In the genomic region with DNA sequence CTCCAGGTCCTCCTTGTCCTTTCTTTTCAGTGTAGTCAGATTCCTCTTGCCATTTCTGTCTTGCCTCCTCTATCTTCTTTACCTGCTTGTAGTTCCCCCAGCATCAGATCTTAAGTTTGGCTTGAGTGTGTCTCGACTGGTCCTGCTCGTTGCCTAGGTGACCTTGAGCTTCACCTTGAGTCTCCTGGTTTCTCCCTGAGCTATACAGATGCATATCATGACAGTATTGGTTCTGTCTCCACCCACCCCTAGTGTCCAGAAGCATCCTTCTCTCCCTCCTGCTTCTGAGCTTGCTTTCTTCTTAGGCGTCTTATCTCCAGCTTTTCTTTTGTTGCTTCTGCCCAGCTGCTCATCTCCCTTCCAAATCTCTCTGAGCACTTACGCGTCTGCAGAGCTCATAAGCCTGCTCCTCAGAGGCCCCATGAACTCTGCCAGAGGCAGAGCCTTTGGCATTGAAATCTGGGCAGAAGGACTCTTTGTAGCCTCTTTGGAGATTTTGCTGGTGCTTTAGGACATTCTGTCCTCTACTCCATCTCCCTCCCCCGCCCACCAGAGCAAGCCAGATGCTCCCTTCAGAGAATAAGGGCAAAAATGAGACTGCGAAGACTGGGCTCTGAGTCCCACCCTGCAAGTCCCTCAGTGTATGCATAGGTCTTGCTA, we compare ENCODE assay signal across 22 mouse cellular contexts. TPM values are rescaled to one million over a fixed set of nuclear protein-coding genes. Genes with fewer than 3 reads are reported as not detected.
A peak's percentile ranks its signal among the peaks of the same experiment; 100 is the strongest.
DNase-seq lines count a peak whose midpoint lies in the region; ATAC-seq and TF ChIP-seq lines count a peak whose summit lies in the region.
"Had no signal": no experiment of that assay in that cellular context is flagged by ENCODE, and none has a peak within 500 bp of the region (broad histone marks: within the 10 kb centered on the region; RNA-seq: fewer than 3 reads in every experiment).

No protein-coding gene starts in this region.

- H3K36me3 ChIP-seq in ES-E14 (ENCODE audit: control insufficient read depth, insufficient read depth, low read length, poor library complexity, severe bottlenecking), result peaks cover 46% of the 10 kb centered on the region
- peaks cover 99% of the 10 kb centered on the region for H3K36me3 ChIP-seq in forebrain, embryonic 10.5 days (replicated peaks)

- H3K27ac ChIP-seq in ES-E14 (ENCODE audit: insufficient read depth, low read depth, low read length, poor library complexity, severe bottlenecking), result peak overlapping the region; percentile 43; the same call in 1 of the 2 replicates
- no peak overlapping the region for H3K27ac ChIP-seq in forebrain, embryonic 10.5 days
- H3K27ac ChIP-seq: embryonic facial prominence, embryonic 10.5 days; heart, embryonic 10.5 days; hindbrain, embryonic 12.5 days had no signal

- DNase-seq in frontal cortex, postnatal 10 days (ENCODE audit: low spot score in 2 of 2), result no peak
- peak; percentile 61 for DNase-seq in retina, adult 2 months (ENCODE audit: low read depth, low spot score)
- no peak for DNase-seq in retina, embryonic 14.5 days (ENCODE audit: low spot score)
- DNase-seq in ES-E14 (ENCODE audit: low read depth, low spot score), result no peak
- DNase-seq in brain, adult 2 months (ENCODE audit: low read depth, low spot score), result peak; percentile 40
- no peak for DNase-seq in embryo, embryonic 9.5 days (ENCODE audit: extremely low spot score)
- no peak for DNase-seq in forebrain, embryonic 10.5 days (ENCODE audit: extremely low spot score, low spot score)
- DNase-seq: cerebellum, adult 18-20 months; cerebellum, adult 9-11 months; cerebellum, postnatal 36 days; gastrocnemius, postnatal 10 days; heart, adult 18-20 months; heart, postnatal 4 days had no signal

- no peaks in the 10 kb centered on the region for H3K9me3 ChIP-seq in ES-E14 (ENCODE audit: control insufficient read depth, insufficient read depth, low read depth, low read length)
- no peaks in the 10 kb centered on the region for H3K9me3 ChIP-seq in forebrain, embryonic 10.5 days
- H3K9me3 ChIP-seq: embryonic facial prominence, embryonic 10.5 days; heart, embryonic 10.5 days; hindbrain, embryonic 12.5 days had no signal

- in situ Hi-C loops in ES-E14 (cut with MboI; ENCODE audit: low sequenced_read_pairs in 2 of 2, unreplicated experiment in 2 of 2), result no loop called here

- H3K4me1 ChIP-seq in ES-E14 (ENCODE audit: control insufficient read depth in 2 of 2, insufficient read depth in 2 of 2, low read length in 2 of 2, poor library complexity in 1 of 2), result peaks cover 2 to 11% of the 10 kb centered on the region in 2 experiments; a peak in 3 of 4 replicates
- H3K4me1 ChIP-seq in forebrain, embryonic 10.5 days, result no peaks in the 10 kb centered on the region
- H3K4me1 ChIP-seq: embryonic facial prominence, embryonic 10.5 days; hindbrain, embryonic 12.5 days had no signal

- WGBS in forebrain, embryonic 10.5 days, result 92% methylated on average over 7 of the region's 7 CpGs

- H3K4me3 ChIP-seq in ES-E14 (ENCODE audit: insufficient read depth in 1 of 2, low read depth in 1 of 2, low read length in 2 of 2, poor library complexity in 1 of 2, severe bottlenecking in 1 of 2), result no peak overlapping the region
- no peak overlapping the region for H3K4me3 ChIP-seq in forebrain, embryonic 10.5 days
- H3K4me3 ChIP-seq: embryonic facial prominence, embryonic 10.5 days; heart, embryonic 10.5 days; hindbrain, embryonic 12.5 days had no signal

- H3K27me3 ChIP-seq in forebrain, embryonic 10.5 days (ENCODE audit: poor library complexity, severe bottlenecking), result no peaks in the 10 kb centered on the region
- H3K27me3 ChIP-seq: hindbrain, embryonic 12.5 days; Patski had no signal

- peak; percentile 31; the same call in 1 of the 2 replicates for ATAC-seq in frontal cortex, adult (ENCODE audit: low TSS enrichment)
- ATAC-seq: forebrain, embryonic 14.5 days; hindbrain, embryonic 16.5 days; inflammation-experienced regulatory T-cells, adult 6 months; intestine, postnatal 0 days; Patski had no signal

- H3K9ac ChIP-seq in ES-E14 (ENCODE audit: insufficient read depth, low read depth, low read length, poor library complexity, severe bottlenecking), result no peak overlapping the region
- H3K9ac ChIP-seq: hindbrain, embryonic 12.5 days had no signal

TF ChIP-seq in ES-E14, 5 proteins besides CTCF, POLR2A, EP300 and RAD21:
- TF ChIP-seq HCFC1 (IDR thresholded peaks at IDR 0.05; ENCODE audit: borderline replicate concordance, insufficient read depth, low read length), result no peak
- TF ChIP-seq MAFK (IDR thresholded peaks at IDR 0.05; ENCODE audit: insufficient read depth, low read depth, low read length), result no peak
- no peak for TF ChIP-seq ZNF384 (IDR thresholded peaks at IDR 0.05; ENCODE audit: low read depth, low read length)
- TF ChIP-seq ZC3H11A (IDR thresholded peaks at IDR 0.05; ENCODE audit: borderline replicate concordance, low read depth, low read length), result no peak
- no peak for TF ChIP-seq CHD2 (IDR thresholded peaks at IDR 0.05; ENCODE audit: low read depth, low read length)

RNA-seq across cellular contexts. Expression of a gene that starts 15.0 kb away (rescaled TPM):
- 1.7 and 2.9 TPM in 2 replicates for total RNA-seq in ES-E14 (2012; rRNA removed)
- polyA plus RNA-seq in forebrain, embryonic 10.5 days (2016; fragmentation: Nextera tagmentation; extraction: Ambion mirVana), result 0.05 and 0.09 TPM in 2 replicates
- total RNA-seq: heart, adult 18-20 months; heart, postnatal 4 days had no signal
- polyA plus RNA-seq: heart, embryonic 10.5 days; intestine, postnatal 0 days had no signal

RNA-seq across cellular contexts. Expression of a gene that starts 29.5 kb away (rescaled TPM):
- 42.4 and 44.8 TPM in 2 replicates for total RNA-seq in ES-E14 (2012; rRNA removed)
- polyA plus RNA-seq in forebrain, embryonic 10.5 days (2016; fragmentation: Nextera tagmentation; extraction: Ambion mirVana), result 42.0 and 45.1 TPM in 2 replicates

RNA-seq across cellular contexts. Expression of a gene that starts 39.8 kb away (rescaled TPM):
- 38.8 and 43.1 TPM in 2 replicates for total RNA-seq in ES-E14 (2012; rRNA removed)
- polyA plus RNA-seq in forebrain, embryonic 10.5 days (2016; fragmentation: Nextera tagmentation; extraction: Ambion mirVana), result 26.1 and 26.7 TPM in 2 replicates

RNA-seq across cellular contexts. Expression of a gene that starts 59.6 kb away (rescaled TPM):
- 11.9 and 13.0 TPM in 2 replicates for total RNA-seq in ES-E14 (2012; rRNA removed)
- polyA plus RNA-seq in forebrain, embryonic 10.5 days (2016; fragmentation: Nextera tagmentation; extraction: Ambion mirVana), result 18.3 and 18.8 TPM in 2 replicates

Comparison
In these comparisons a context has a peak if more than half of its experiments do, and no peak if none do; other contexts are left out.
1. DNase-seq: peak in retina, adult 2 months (single experiment) and brain, adult 2 months (single experiment); none in frontal cortex, postnatal 10 days (0 of 2), retina, embryonic 14.5 days (single experiment), ES-E14 (single experiment), embryo, embryonic 9.5 days (single experiment) and forebrain, embryonic 10.5 days (single experiment).